Mouse (Mus musculus): ENCODE results near the gene Drc3. TPM values are rescaled to one million over a fixed set of nuclear protein-coding genes. Genes with fewer than 3 reads are reported as not detected.

Gene Drc3
- total RNA-seq, 4 experiments from 2014 or later, result 7.3 to 8.5 (median 7.8) TPM

GRCm38 (mm10) chr11:60335771-60336170 is 17.4 kb upstream of the Drc3 start:
- DNase-seq (ENCODE audit: low spot score in 2 of 2), result no peak

- no peak for DNase-seq (ENCODE audit: low spot score in 2 of 2)
Measured at GRCm38 (mm10) chr11:60338291-60338690, 14.8 kb upstream of the Drc3 start.

GRCm38 (mm10) chr11:60339361-60339760 is 13.8 kb upstream of the Drc3 start:
- no peak for DNase-seq (ENCODE audit: low spot score in 2 of 2)

GRCm38 (mm10) chr11:60345868-60346267 is 7.3 kb upstream of the Drc3 start:
- DNase-seq (ENCODE audit: low spot score in 2 of 2), result no peak

- peak; percentile 46 for DNase-seq (ENCODE audit: low spot score in 2 of 2)
Measured at GRCm38 (mm10) chr11:60346537-60346936, 6.6 kb upstream of the Drc3 start.

- DNase-seq (ENCODE audit: low spot score in 2 of 2), result no peak
Measured at GRCm38 (mm10) chr11:60351388-60351787, 1.7 kb upstream of the Drc3 start.

GRCm38 (mm10) chr11:60351925-60352371 is 1.2 kb upstream of the Drc3 start:
- DNase-seq (ENCODE audit: low spot score in 2 of 2), result peak; percentile 55 to 56

- no peak for DNase-seq (ENCODE audit: low spot score in 2 of 2)
Measured at GRCm38 (mm10) chr11:60355952-60356351, 2.8 kb downstream of the Drc3 start.

GRCm38 (mm10) chr11:60357116-60357515 is 4.0 kb downstream of the Drc3 start:
- no peak for DNase-seq (ENCODE audit: low spot score in 2 of 2)

- no peak for DNase-seq (ENCODE audit: low spot score in 2 of 2)
Measured at GRCm38 (mm10) chr11:60358548-60358947, 5.4 kb downstream of the Drc3 start.

- DNase-seq (ENCODE audit: low spot score in 2 of 2), result no peak
Measured at GRCm38 (mm10) chr11:60359138-60359537, 6.0 kb downstream of the Drc3 start.

GRCm38 (mm10) chr11:60359936-60360335 is 6.8 kb downstream of the Drc3 start:
- no peak for DNase-seq (ENCODE audit: low spot score in 2 of 2)

- no peak for DNase-seq (ENCODE audit: low spot score in 2 of 2)
Measured at GRCm38 (mm10) chr11:60360631-60361201, 7.6 kb downstream of the Drc3 start.

GRCm38 (mm10) chr11:60366239-60367019 is 13.3 kb downstream of the Drc3 start:
- no peak for DNase-seq (ENCODE audit: low spot score in 2 of 2)

- no peak for DNase-seq (ENCODE audit: low spot score in 2 of 2)
Measured at GRCm38 (mm10) chr11:60367256-60367655, 14.1 kb downstream of the Drc3 start.

GRCm38 (mm10) chr11:60368909-60369308 is 15.8 kb downstream of the Drc3 start:
- no peak for DNase-seq (ENCODE audit: low spot score in 2 of 2)

- DNase-seq (ENCODE audit: low spot score in 2 of 2), result no peak
Measured at GRCm38 (mm10) chr11:60369448-60369847, 16.3 kb downstream of the Drc3 start.

- DNase-seq (ENCODE audit: low spot score in 2 of 2), result no peak
Measured at GRCm38 (mm10) chr11:60370431-60370830, 17.3 kb downstream of the Drc3 start.

GRCm38 (mm10) chr11:60374481-60374880 is 21.4 kb downstream of the Drc3 start:
- DNase-seq (ENCODE audit: low spot score in 2 of 2), result no peak

GRCm38 (mm10) chr11:60383518-60383917 is 30.4 kb downstream of the Drc3 start:
- DNase-seq (ENCODE audit: low spot score in 2 of 2), result no peak

- peak; percentile 79 to 82 for DNase-seq (ENCODE audit: low spot score in 2 of 2)
Measured at GRCm38 (mm10) chr11:60384762-60385421, 31.8 kb downstream of the Drc3 start.

GRCm38 (mm10) chr11:60385946-60386345 is 32.8 kb downstream of the Drc3 start:
- no peak for DNase-seq (ENCODE audit: low spot score in 2 of 2)

All from layer of hippocampus, adult 8-10 months (tissue).